ENCODE assay signal across 18 mouse cellular contexts in the genomic region with DNA sequence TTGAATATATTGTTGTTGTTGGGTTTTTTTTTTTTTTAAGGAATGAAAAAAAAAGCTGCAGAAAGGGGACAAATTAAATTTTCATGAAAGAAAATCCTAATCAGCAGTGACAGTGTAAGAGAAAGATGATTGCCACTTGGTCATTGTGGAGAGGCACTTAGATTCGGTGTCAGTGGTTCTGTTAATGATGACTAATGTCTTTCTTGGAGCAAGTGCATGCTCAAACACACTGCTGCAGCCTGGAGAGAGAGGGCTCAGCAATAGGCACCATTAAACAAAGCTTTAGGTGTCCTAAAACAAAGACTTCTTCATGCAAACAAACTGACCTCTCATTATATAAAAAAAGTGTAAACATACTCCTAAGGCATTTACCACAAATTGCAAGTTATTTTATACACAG.
"Had no signal": no experiment of that assay in that cellular context is flagged by ENCODE, and none has a peak within 500 bp of the region (broad histone marks: within the 10 kb centered on the region; RNA-seq: fewer than 3 reads in every experiment).

No protein-coding gene starts in this region.

- H3K27me3 ChIP-seq: limb, embryonic 13.5 days; liver, embryonic 12.5 days; liver, embryonic 15.5 days; lung, embryonic 15.5 days; megakaryocyte, embryonic 14.5 days; stomach, embryonic 15.5 days had no signal

- H3K4me2 ChIP-seq: limb, embryonic 13.5 days; liver, embryonic 12.5 days; liver, embryonic 15.5 days; lung, embryonic 15.5 days; stomach, embryonic 15.5 days had no signal

- DNase-seq: kidney, adult 9 months; kidney, postnatal 14 days; kidney, postnatal 4 days; liver; lung, adult 18-20 months; lung, postnatal 10 days; lung, postnatal 36 days; right cerebral cortex, postnatal 25 days; spleen, adult 18-20 months; thymus, postnatal 25 days had no signal

- H3K4me3 ChIP-seq: limb, embryonic 10.5 days; limb, embryonic 13.5 days; liver, embryonic 12.5 days; liver, embryonic 15.5 days; lung, embryonic 15.5 days; megakaryocyte, embryonic 14.5 days; midbrain, embryonic 10.5 days; stomach, embryonic 15.5 days had no signal

- H3K4me1 ChIP-seq: lung, embryonic 15.5 days; stomach, embryonic 15.5 days had no signal

- H3K36me3 ChIP-seq: limb, embryonic 10.5 days; limb, embryonic 13.5 days; liver, embryonic 12.5 days; liver, embryonic 15.5 days; lung, embryonic 15.5 days; midbrain, embryonic 10.5 days; stomach, embryonic 15.5 days had no signal

- H3K9ac ChIP-seq: limb, embryonic 13.5 days; liver, embryonic 12.5 days; liver, embryonic 15.5 days; lung, embryonic 15.5 days; stomach, embryonic 15.5 days had no signal

- ATAC-seq: liver, embryonic 12.5 days had no signal

- H3K27ac ChIP-seq: limb, embryonic 10.5 days; limb, embryonic 13.5 days; liver, embryonic 12.5 days; liver, embryonic 15.5 days; lung, embryonic 15.5 days; stomach, embryonic 15.5 days had no signal

- H3K9me3 ChIP-seq: limb, embryonic 10.5 days; limb, embryonic 13.5 days; liver, embryonic 12.5 days; liver, embryonic 15.5 days; lung, embryonic 15.5 days; megakaryocyte, embryonic 14.5 days; midbrain, embryonic 10.5 days; stomach, embryonic 15.5 days had no signal
